Mouse (Mus musculus): ENCODE data around the gene Slc4a4. TPM values are rescaled to one million over a fixed set of nuclear protein-coding genes. Genes with fewer than 3 reads are reported as not detected.
A peak's percentile ranks its signal among the peaks of the same experiment; 100 is the strongest.

The Slc4a4 gene
- polyA plus RNA-seq, 1 experiment from 2014 or later, result 5.6 TPM

GRCm38 (mm10) chr5:88887556-88888412 is 1.2 kb downstream of the Slc4a4 start:
- Histone ChIP-seq H3K9ac (peak overlapping the region; percentile 84), H3K27ac (ENCODE audit: poor library complexity, severe bottlenecking) (no peak overlapping the region), H3K4me1 (replicated peaks) (peaks cover 16% of the 10 kb centered on the region; the same call in 1 of the 2 replicates), H3K9me3 (replicated peaks) (no peaks in the 10 kb centered on the region), H3K36me3 (no peaks in the 10 kb centered on the region), H3K27me3 (replicated peaks) (no peaks in the 10 kb centered on the region), H3K4me2 (peak overlapping the region; percentile 86), H3K4me3 (peak overlapping the region; percentile 82)
- 1% methylated on average over 29 of the region's 29 CpGs for WGBS
- no peak; the same call in 1 of the 2 replicates for ATAC-seq (ENCODE audit: insufficient number of reproducible peaks, low FRiP score)

GRCm38 (mm10) chr5:88888413-88888700 is 1.7 kb downstream of the Slc4a4 start:
- H3K9ac ChIP-seq, result peak overlapping the region; percentile 84; the same call in 1 of the 2 replicates
- no peak for ATAC-seq (ENCODE audit: insufficient number of reproducible peaks, low FRiP score)

GRCm38 (mm10) chr5:88889326-88889725 is 2.7 kb downstream of the Slc4a4 start:
- no peaks in the 10 kb centered on the region for H3K9me3 ChIP-seq (replicated peaks)
- H3K9ac ChIP-seq, result no peak overlapping the region
- no peaks in the 10 kb centered on the region for H3K36me3 ChIP-seq
- no peaks in the 10 kb centered on the region for H3K27me3 ChIP-seq (replicated peaks)
- H3K4me1 ChIP-seq (replicated peaks), result peaks cover 16% of the 10 kb centered on the region; the same call in 1 of the 2 replicates
- H3K4me3 ChIP-seq, result no peak overlapping the region
- WGBS, result 19% methylated on average over 4 of the region's 4 CpGs
- ATAC-seq (ENCODE audit: insufficient number of reproducible peaks, low FRiP score), result no peak
- no peak overlapping the region for H3K4me2 ChIP-seq
- no peak overlapping the region for H3K27ac ChIP-seq (ENCODE audit: poor library complexity, severe bottlenecking)

More at GRCm38 (mm10) chr5:88888413-88888700, 1.7 kb downstream of the Slc4a4 start:
- no peaks in the 10 kb centered on the region for H3K9me3 ChIP-seq (replicated peaks)
- H3K36me3 ChIP-seq, result no peaks in the 10 kb centered on the region
- WGBS, result 32% methylated on average over 8 of the region's 8 CpGs
- no peak overlapping the region for H3K27ac ChIP-seq (ENCODE audit: poor library complexity, severe bottlenecking)
- H3K4me3 ChIP-seq, result peak overlapping the region; percentile 82
- peaks cover 16% of the 10 kb centered on the region; the same call in 1 of the 2 replicates for H3K4me1 ChIP-seq (replicated peaks)
- peak overlapping the region; percentile 86 for H3K4me2 ChIP-seq
- H3K27me3 ChIP-seq (replicated peaks), result no peaks in the 10 kb centered on the region

GRCm38 (mm10) chr5:88890146-88890545 is 3.5 kb downstream of the Slc4a4 start:
- no peak overlapping the region for H3K4me3 ChIP-seq
- no peak overlapping the region for H3K4me2 ChIP-seq
- H3K27me3 ChIP-seq (replicated peaks), result no peaks in the 10 kb centered on the region
- H3K4me1 ChIP-seq (replicated peaks), result peaks cover 16% of the 10 kb centered on the region; the same call in 1 of the 2 replicates
- H3K27ac ChIP-seq (ENCODE audit: poor library complexity, severe bottlenecking), result no peak overlapping the region
- no peaks in the 10 kb centered on the region for H3K36me3 ChIP-seq
- H3K9me3 ChIP-seq (replicated peaks), result no peaks in the 10 kb centered on the region
- no peak overlapping the region for H3K9ac ChIP-seq
- no peak for ATAC-seq (ENCODE audit: insufficient number of reproducible peaks, low FRiP score)
- WGBS, result 81% methylated on average over 4 of the region's 4 CpGs

GRCm38 (mm10) chr5:88896574-88896973 is 10.0 kb downstream of the Slc4a4 start:
- no peaks in the 10 kb centered on the region for H3K27me3 ChIP-seq (replicated peaks)
- H3K27ac ChIP-seq (ENCODE audit: poor library complexity, severe bottlenecking), result no peak overlapping the region
- H3K4me2 ChIP-seq, result no peak overlapping the region
- ATAC-seq (ENCODE audit: insufficient number of reproducible peaks, low FRiP score), result no peak
- H3K4me1 ChIP-seq (replicated peaks), result no peaks in the 10 kb centered on the region
- H3K4me3 ChIP-seq, result no peak overlapping the region
- peaks cover 3% of the 10 kb centered on the region; the same call in 1 of the 2 replicates for H3K9me3 ChIP-seq (replicated peaks)
- 89% methylated on average over 6 of the region's 6 CpGs for WGBS
- H3K36me3 ChIP-seq, result no peaks in the 10 kb centered on the region; the same call in 1 of the 2 replicates
- no peak overlapping the region for H3K9ac ChIP-seq

GRCm38 (mm10) chr5:88903111-88903510 is 16.5 kb downstream of the Slc4a4 start:
- Histone ChIP-seq H3K27me3 (replicated peaks) (no peaks in the 10 kb centered on the region), H3K4me1 (replicated peaks) (peaks cover 5% of the 10 kb centered on the region; the same call in 1 of the 2 replicates), H3K9ac (no peak overlapping the region), H3K4me3 (no peak overlapping the region), H3K4me2 (no peak overlapping the region), H3K36me3 (no peaks in the 10 kb centered on the region), H3K27ac (ENCODE audit: poor library complexity, severe bottlenecking) (no peak overlapping the region), H3K9me3 (replicated peaks) (no peaks in the 10 kb centered on the region)
- no peak for ATAC-seq (ENCODE audit: insufficient number of reproducible peaks, low FRiP score)
- 76% methylated on average over 4 of the region's 4 CpGs for WGBS

- no peak for ATAC-seq (ENCODE audit: insufficient number of reproducible peaks, low FRiP score)
Measured at GRCm38 (mm10) chr5:88903526-88903925, 16.9 kb downstream of the Slc4a4 start.

GRCm38 (mm10) chr5:88904841-88905240 is 18.2 kb downstream of the Slc4a4 start:
- Histone ChIP-seq H3K9ac (no peak overlapping the region), H3K4me3 (no peak overlapping the region), H3K4me2 (no peak overlapping the region), H3K27me3 (replicated peaks) (no peaks in the 10 kb centered on the region), H3K27ac (ENCODE audit: poor library complexity, severe bottlenecking) (no peak overlapping the region), H3K4me1 (replicated peaks) (peaks cover 5% of the 10 kb centered on the region; the same call in 1 of the 2 replicates), H3K36me3 (no peaks in the 10 kb centered on the region), H3K9me3 (replicated peaks) (no peaks in the 10 kb centered on the region)
- ATAC-seq (ENCODE audit: insufficient number of reproducible peaks, low FRiP score), result no peak
- 32% methylated on average over 7 of the region's 7 CpGs for WGBS

More at GRCm38 (mm10) chr5:88903526-88903925, 16.9 kb downstream of the Slc4a4 start:
- H3K36me3 ChIP-seq, result no peaks in the 10 kb centered on the region
- H3K9me3 ChIP-seq (replicated peaks), result no peaks in the 10 kb centered on the region
- peaks cover 5% of the 10 kb centered on the region; the same call in 1 of the 2 replicates for H3K4me1 ChIP-seq (replicated peaks)
- 54% methylated on average over 1 of the region's 1 CpGs for WGBS
- no peaks in the 10 kb centered on the region for H3K27me3 ChIP-seq (replicated peaks)
- H3K27ac ChIP-seq (ENCODE audit: poor library complexity, severe bottlenecking), result no peak overlapping the region
- H3K4me3 ChIP-seq, result no peak overlapping the region
- no peak overlapping the region for H3K4me2 ChIP-seq
- no peak overlapping the region for H3K9ac ChIP-seq

GRCm38 (mm10) chr5:88907615-88908014 is 21.0 kb downstream of the Slc4a4 start:
- peaks cover 7% of the 10 kb centered on the region; the same call in 1 of the 2 replicates for H3K4me1 ChIP-seq (replicated peaks)
- no peaks in the 10 kb centered on the region for H3K27me3 ChIP-seq (replicated peaks)
- no peak overlapping the region for H3K9ac ChIP-seq
- no peak overlapping the region for H3K4me3 ChIP-seq
- WGBS, result 89% methylated on average over 3 of the region's 3 CpGs
- no peak for ATAC-seq (ENCODE audit: insufficient number of reproducible peaks, low FRiP score)
- H3K4me2 ChIP-seq, result no peak overlapping the region
- no peaks in the 10 kb centered on the region for H3K9me3 ChIP-seq (replicated peaks)
- no peak overlapping the region for H3K27ac ChIP-seq (ENCODE audit: poor library complexity, severe bottlenecking)
- no peaks in the 10 kb centered on the region for H3K36me3 ChIP-seq

GRCm38 (mm10) chr5:88912629-88913028 is 26.0 kb downstream of the Slc4a4 start:
- peaks cover 16% of the 10 kb centered on the region for H3K4me1 ChIP-seq (replicated peaks)
- WGBS, result 92% methylated on average over 2 of the region's 2 CpGs

GRCm38 (mm10) chr5:88915082-88915481 is 28.5 kb downstream of the Slc4a4 start:
- no peak for ATAC-seq (ENCODE audit: insufficient number of reproducible peaks, low FRiP score)
- no peaks in the 10 kb centered on the region for H3K27me3 ChIP-seq (replicated peaks)

More at GRCm38 (mm10) chr5:88912629-88913028, 26.0 kb downstream of the Slc4a4 start:
- Histone ChIP-seq H3K4me3 (no peak overlapping the region), H3K9ac (no peak overlapping the region), H3K27ac (ENCODE audit: poor library complexity, severe bottlenecking) (no peak overlapping the region), H3K4me2 (no peak overlapping the region), H3K27me3 (replicated peaks) (no peaks in the 10 kb centered on the region), H3K9me3 (replicated peaks) (no peaks in the 10 kb centered on the region), H3K36me3 (no peaks in the 10 kb centered on the region)
- ATAC-seq (ENCODE audit: insufficient number of reproducible peaks, low FRiP score), result no peak

More at GRCm38 (mm10) chr5:88915082-88915481, 28.5 kb downstream of the Slc4a4 start:
- H3K4me1 ChIP-seq (replicated peaks), result peaks cover 16% of the 10 kb centered on the region
- H3K4me2 ChIP-seq, result no peak overlapping the region
- WGBS, result 84% methylated on average over 5 of the region's 5 CpGs
- H3K27ac ChIP-seq (ENCODE audit: poor library complexity, severe bottlenecking), result no peak overlapping the region
- H3K9me3 ChIP-seq (replicated peaks), result no peaks in the 10 kb centered on the region
- H3K36me3 ChIP-seq, result no peaks in the 10 kb centered on the region
- no peak overlapping the region for H3K4me3 ChIP-seq
- H3K9ac ChIP-seq, result no peak overlapping the region

Measured in heart, embryonic 12.5 days (tissue).